Mouse (Mus musculus) induced T-regulatory cell, adult 2 months (primary cell): ENCODE data around the gene Chrna1.

Experiments
- DNase-seq: peaks from one replicate; pipeline ENCODE4 v3.0.0-alpha.2; 2012; ENCODE audit warnings: low read depth

Gene Chrna1

GRCm38 (mm10) chr2:73580166-73580565, at the start of gene Chrna1:
Chrna1 (minus strand) TSS chr2:73580338.
- no peak for DNase-seq

DNA sequence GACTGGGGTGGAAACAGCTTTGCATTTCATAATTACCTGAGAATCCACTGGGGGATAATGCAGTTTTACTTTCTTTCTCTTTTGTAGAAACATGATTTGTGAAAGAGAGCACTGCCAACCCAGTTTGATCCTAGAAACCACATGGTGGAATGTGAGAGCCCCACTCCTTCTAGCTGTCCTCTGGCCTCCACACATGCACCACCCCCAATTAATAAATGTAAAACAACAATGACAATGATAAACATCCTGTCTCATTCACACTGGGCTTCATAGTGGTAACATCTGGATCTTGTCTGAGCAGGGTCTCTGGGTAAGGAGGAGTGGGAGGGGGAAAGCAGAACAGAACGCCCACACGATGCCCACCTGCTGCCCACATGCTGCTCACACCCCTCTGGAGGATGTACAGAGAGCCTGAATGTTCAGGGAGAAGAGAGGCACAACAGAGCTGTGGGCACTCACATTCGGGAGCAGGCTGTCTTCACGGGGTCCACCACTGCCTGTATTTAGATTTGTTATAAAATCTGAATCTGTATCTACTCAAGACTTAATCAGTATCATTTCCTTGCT, 38.4 kb upstream of the Chrna1 start:
- no peak for DNase-seq

DNA sequence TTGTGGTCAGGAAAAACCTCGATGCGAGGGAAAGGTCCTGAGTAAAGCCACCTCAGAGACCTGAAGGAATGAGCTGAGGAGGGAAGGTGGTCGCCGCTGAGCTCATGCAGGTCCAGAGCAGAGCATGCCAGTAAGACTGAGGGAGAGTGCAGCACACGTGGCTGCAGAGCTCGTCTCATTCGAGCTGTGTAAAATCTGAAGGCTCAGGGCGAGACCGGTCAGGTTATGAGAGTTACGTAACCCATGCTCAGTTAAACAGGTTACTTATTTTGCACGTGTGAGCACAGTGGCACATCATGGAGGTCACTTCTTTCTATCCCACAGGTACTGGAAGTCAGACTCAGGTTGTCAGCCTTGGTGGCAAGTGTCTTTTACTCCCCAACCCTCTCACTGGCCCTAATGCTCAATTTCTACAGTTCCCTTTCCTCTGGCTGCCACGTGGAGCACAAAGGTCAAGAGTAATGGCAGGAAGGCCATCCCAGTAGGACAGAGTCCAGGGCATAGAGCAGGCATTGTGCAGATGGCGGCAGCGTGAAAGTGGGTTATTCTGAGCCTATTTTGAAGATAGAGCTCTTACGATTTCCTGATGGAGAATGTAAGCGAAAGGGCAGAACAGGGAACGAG, 36.4 kb upstream of the Chrna1 start:
- DNase-seq, result no peak

GRCm38 (mm10) chr2:73615456-73615855, 35.3 kb upstream of the Chrna1 start:
- DNase-seq, result no peak

DNA sequence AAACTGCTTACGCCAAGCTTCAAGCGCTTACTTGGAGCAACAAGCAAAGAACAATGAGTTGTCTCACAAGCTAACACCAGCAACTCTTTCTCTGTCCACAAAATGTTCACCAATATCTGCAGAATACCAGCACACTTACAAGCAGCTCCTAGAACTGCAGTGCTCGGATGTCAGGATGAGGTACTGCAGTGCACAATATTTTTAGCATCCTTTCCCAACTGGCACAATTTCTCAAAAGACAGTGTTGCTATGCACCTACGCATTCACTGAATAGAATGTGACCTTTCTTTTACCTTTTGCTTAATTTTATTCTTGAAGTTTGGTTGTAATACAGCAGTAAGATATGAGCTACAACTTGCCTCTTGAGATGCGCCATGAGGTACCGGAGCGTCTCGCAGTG, 34.2 kb upstream of the Chrna1 start:
- DNase-seq, result no peak

DNA sequence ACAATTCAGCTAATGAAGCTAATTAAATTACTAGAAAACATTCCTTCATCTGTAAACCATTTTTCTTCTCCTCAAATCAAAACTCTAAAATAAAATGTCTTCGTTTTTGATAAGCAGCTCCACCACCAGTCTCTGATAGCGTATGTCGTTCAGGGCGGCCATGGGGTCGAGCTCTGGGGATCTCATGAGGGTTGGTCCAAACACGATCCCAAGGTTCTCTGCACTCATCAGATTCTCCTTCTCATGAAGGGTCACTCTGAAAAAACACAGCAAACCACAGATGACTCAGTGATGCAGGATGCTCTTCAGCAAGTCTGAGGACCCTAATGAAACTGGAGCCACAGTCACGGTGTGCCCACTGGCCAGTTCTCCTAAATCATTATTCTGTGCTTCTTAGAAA, 32.8 kb upstream of the Chrna1 start:
- DNase-seq, result no peak

- DNase-seq, result no peak
These were observed 32.3 kb upstream of the Chrna1 start for GRCm38 (mm10) chr2:73612367-73612914.

GRCm38 (mm10) chr2:73611798-73612197, 31.7 kb upstream of the Chrna1 start:
- DNase-seq, result no peak

DNA sequence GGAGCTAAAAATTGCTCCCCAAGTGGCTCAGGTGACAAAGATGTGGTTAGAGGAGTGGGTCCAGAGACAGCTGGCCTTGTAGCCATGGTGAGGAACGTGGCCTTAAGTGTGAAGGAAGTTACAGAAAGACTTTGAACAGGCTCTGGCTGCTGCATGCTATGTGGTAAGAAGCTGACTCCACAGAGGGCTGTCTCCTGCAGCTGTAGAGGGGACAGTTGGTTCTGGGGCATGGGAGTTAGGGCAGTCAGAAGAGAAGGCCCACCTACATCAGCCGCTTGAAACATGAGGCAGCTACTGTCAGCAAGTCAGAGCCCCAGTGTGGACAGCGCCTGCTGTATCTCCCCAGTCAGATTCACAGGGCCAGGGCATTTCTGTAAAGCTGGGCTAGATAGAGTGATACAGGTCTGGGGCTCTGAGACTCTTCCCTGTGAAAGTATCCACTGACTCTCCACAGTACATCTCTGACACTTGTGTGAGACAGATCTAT, 29.6 kb upstream of the Chrna1 start:
- DNase-seq, result no peak

DNA sequence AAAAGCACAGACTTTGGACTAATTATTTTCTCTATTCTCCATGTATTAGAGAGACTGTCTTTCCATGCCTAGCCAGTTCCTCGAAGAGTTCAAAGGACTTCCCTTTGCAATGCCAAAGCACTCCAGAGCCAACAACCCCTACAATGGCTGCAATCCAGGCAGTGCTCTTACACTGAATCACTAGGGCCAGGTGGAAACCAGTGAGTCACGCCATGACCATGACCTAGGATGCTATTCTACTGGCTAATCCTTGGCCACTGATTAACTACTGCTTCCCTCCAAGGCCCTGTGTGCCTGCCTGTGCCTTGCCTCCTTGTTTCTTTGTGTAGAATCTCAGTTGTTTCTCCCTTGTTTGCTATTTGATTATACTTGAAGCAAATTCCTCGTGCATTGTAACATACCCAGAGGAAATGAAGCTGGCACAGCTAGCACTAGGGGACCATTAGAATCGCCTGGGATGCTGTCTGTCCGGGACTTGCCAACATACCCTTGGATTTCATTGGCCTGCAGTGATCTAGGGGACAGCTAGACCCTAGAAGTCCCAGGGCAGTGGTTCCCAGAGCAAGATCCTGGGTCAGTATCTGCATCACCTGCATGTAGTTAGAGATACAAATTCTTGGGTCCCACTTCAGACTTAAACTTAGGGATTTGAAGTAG, 29.1 kb upstream of the Chrna1 start:
- no peak for DNase-seq

DNA sequence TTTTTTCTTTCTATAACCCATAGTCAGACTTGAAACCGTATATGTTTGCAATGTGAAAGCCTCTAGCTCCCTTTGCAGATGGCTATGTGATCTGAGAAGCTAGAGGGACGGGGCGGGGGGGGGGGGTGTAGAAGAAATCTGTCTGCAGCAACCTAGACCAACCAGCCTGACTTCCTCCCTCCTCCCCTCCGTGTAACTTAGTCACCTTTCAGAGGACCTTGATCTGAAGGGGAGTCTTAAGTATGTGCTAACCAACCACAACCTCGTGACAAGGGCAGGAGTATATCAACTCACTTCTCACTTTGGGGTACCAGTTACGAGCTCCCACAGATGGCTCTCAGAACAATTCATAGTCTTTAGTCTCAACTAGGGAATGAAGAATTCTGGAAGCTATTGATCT, 28.3 kb upstream of the Chrna1 start:
- DNase-seq, result no peak

- no peak for DNase-seq
These were observed 27.5 kb upstream of the Chrna1 start for GRCm38 (mm10) chr2:73607609-73608008.

DNA sequence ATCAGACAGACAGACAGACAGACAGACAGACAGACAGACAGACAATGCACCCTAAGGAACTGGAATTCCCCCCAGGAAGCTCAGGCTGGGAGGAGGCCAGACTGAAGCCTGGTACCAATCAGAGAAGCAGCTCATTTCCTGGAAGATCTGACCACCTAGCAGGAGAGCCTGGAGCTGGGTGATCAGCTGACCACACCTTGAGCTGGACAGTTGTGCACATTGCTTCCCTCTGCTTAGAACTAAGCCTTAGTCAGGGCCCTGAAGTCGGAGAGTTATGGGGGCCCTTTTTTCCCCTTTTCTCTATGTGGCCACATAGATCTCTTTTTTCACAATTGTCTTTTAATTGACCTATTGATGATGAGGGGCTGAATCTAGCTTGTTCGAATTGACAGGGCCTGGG, 27.0 kb upstream of the Chrna1 start:
- no peak for DNase-seq

DNA sequence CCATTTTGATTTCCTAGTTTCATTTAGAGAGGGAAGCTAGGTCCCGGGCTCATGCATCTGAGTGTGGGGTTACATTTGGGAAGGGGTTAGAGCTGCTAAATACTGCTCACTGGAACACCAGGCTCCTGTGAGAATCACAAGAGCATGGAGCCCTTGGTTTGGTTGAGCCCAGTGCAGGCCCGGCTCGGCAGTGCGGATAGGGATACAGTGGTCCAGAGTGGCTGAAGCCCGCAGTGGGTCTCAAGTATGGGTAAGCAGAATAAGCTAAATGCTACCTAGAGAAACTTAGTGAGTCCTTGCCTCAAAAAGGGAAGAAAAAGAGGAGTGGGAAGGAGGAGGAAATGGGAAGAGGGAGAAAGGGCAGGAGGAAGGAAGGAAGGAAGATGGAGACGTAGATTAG, 26.5 kb upstream of the Chrna1 start:
- DNase-seq, result no peak

DNA sequence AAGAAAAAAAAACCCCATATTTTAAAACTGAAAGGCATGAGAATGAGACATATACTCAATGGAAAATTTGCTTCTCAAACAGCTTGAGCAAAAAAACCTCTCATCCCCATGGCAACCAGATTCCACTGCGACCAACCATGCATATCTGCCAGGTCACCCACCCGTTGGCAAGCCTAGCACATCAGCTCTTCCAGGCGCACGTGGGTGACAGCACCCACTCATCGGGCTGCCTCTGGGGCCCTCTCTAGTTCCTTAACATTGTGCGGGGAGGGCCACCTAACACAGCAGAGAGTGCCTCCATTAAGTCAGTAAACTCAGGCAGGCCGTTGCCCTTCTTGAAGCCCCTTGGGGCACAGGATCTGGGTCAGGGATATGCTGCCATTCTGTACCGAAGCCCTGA, 24.9 kb upstream of the Chrna1 start:
- DNase-seq, result no peak

DNA sequence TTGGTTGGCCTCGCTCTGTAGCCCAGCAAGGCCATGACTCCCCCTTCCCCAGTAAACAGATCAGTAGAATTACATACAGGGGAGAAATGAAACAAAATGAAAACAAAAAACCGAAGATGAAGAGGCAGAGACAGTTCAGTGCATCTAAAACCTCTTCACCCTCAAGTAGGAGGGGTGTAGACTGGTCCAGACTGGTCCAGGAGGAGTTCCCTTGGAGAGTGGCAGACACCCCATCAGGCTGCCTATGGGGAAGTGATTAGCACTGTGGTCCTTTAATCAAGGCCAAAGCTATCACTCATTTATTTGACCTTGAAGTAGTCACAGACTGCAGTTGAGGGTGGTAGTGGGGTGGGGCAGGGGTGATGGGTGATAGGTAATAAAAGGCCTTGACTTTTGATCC, 24.4 kb upstream of the Chrna1 start:
- no peak for DNase-seq

GRCm38 (mm10) chr2:73600650-73601049, 20.5 kb upstream of the Chrna1 start:
- no peak for DNase-seq

GRCm38 (mm10) chr2:73597772-73598171, 17.6 kb upstream of the Chrna1 start:
- no peak for DNase-seq

DNA sequence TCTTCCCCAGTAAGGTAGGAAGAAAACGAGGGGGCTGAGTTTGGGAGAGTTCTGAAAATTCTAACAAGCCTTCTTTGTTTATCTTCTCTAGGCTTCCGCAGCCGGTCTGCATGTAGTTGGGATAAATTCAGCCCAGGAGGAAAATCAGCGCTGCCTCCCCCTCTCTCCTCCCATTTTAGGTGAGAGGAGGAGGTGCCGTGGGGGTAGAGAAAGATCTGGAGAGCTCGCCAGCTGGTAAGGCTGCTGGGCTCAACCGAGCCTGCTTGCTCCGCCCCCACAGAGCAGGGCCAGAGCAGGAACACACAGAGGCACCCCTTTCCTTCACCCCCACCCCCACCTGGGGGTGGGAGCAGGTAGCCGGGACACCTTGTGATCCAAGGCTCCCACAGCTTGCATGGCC, 16.6 kb upstream of the Chrna1 start:
- DNase-seq, result no peak

- DNase-seq, result no peak
These were observed 16.2 kb upstream of the Chrna1 start for GRCm38 (mm10) chr2:73596326-73596725.

GRCm38 (mm10) chr2:73593101-73593439, 12.9 kb upstream of the Chrna1 start:
- no peak for DNase-seq

- no peak for DNase-seq
These were observed 12.3 kb upstream of the Chrna1 start for GRCm38 (mm10) chr2:73592231-73593100.
